ENCODE assay signal across 24 mouse cellular contexts in genomic region chr4:32881001-32881400, GRCm38 (mm10).
DNase-seq lines count a peak whose midpoint lies in the region; ATAC-seq lines count a peak whose summit lies in the region.
"Had no signal": no experiment of that assay in that cellular context is flagged by ENCODE, and none has a peak within 500 bp of the region (broad histone marks: within the 10 kb centered on the region; RNA-seq: fewer than 3 reads in every experiment).

No protein-coding gene starts in this region.

- H3K4me1 ChIP-seq in kidney, embryonic 16.5 days (ENCODE audit: insufficient read depth, low read length): 0 out of 2 replicates have a peak, but pooled peaks cover 4% of the 10 kb centered on the region
- no peaks in the 10 kb centered on the region for H3K4me1 ChIP-seq in kidney, embryonic 14.5 days (ENCODE audit: control insufficient read depth, insufficient read depth, low read length)
- peaks cover 44% of the 10 kb centered on the region for H3K4me1 ChIP-seq in limb, embryonic 10.5 days
- H3K4me1 ChIP-seq: embryonic facial prominence, embryonic 15.5 days; heart, embryonic 15.5 days had no signal

- no peak overlapping the region for H3K4me3 ChIP-seq in kidney, embryonic 16.5 days (ENCODE audit: low read length)
- no peak overlapping the region for H3K4me3 ChIP-seq in kidney, embryonic 14.5 days (ENCODE audit: low read length)
- H3K4me3 ChIP-seq in limb, embryonic 10.5 days: no peak overlapping the region
- H3K4me3 ChIP-seq: embryonic facial prominence, embryonic 12.5 days; embryonic facial prominence, embryonic 15.5 days; heart, embryonic 12.5 days; heart, embryonic 15.5 days had no signal

- no peak overlapping the region for H3K9ac ChIP-seq in kidney, embryonic 16.5 days (replicated peaks; ENCODE audit: low read length)
- H3K9ac ChIP-seq in kidney, embryonic 14.5 days (ENCODE audit: low read depth, low read length): no peak overlapping the region
- H3K9ac ChIP-seq: embryonic facial prominence, embryonic 12.5 days; embryonic facial prominence, embryonic 15.5 days; forebrain, postnatal 0 days; heart, embryonic 12.5 days; heart, embryonic 15.5 days; hindbrain, embryonic 14.5 days had no signal

- H3K9me3 ChIP-seq in kidney, embryonic 16.5 days (ENCODE audit: low read length): no peaks in the 10 kb centered on the region
- no peaks in the 10 kb centered on the region for H3K9me3 ChIP-seq in kidney, embryonic 14.5 days (ENCODE audit: control insufficient read depth, low read length)
- H3K9me3 ChIP-seq in limb, embryonic 10.5 days (replicated peaks): no peaks in the 10 kb centered on the region
- H3K9me3 ChIP-seq: embryonic facial prominence, embryonic 12.5 days; embryonic facial prominence, embryonic 15.5 days; heart, embryonic 12.5 days; heart, embryonic 15.5 days had no signal

- no peaks in the 10 kb centered on the region for H3K36me3 ChIP-seq in kidney, embryonic 16.5 days (ENCODE audit: insufficient read depth, low read length)
- H3K36me3 ChIP-seq in kidney, embryonic 14.5 days (ENCODE audit: control insufficient read depth, insufficient read depth, low read length): no peaks in the 10 kb centered on the region
- H3K36me3 ChIP-seq in limb, embryonic 10.5 days: no peaks in the 10 kb centered on the region
- H3K36me3 ChIP-seq: embryonic facial prominence, embryonic 12.5 days; embryonic facial prominence, embryonic 15.5 days; heart, embryonic 12.5 days; heart, embryonic 15.5 days had no signal

- peak; percentile 53 for ATAC-seq in kidney, embryonic 16.5 days (ENCODE audit: low FRiP score, low TSS enrichment)
- no peak for ATAC-seq in kidney, embryonic 14.5 days (ENCODE audit: low FRiP score, low TSS enrichment)
- ATAC-seq: CD4-positive, CD25-positive, alpha-beta regulatory T cell, adult 4 months; forebrain, embryonic 14.5 days; forebrain, postnatal 0 days had no signal

- no peak overlapping the region for H3K27ac ChIP-seq in kidney, embryonic 16.5 days (ENCODE audit: low read length)
- H3K27ac ChIP-seq in kidney, embryonic 14.5 days (ENCODE audit: low read depth, low read length): no peak overlapping the region
- H3K27ac ChIP-seq in limb, embryonic 10.5 days: peak overlapping the region; percentile 17; the same call in 1 of the 2 replicates
- H3K27ac ChIP-seq: embryonic facial prominence, embryonic 12.5 days; embryonic facial prominence, embryonic 15.5 days; heart, embryonic 15.5 days; hindbrain, embryonic 14.5 days had no signal

- DNase-seq in kidney, adult 8-10 months: peak; percentile 23 to 28
- DNase-seq in kidney, postnatal 25 days: no peak
- DNase-seq in limb, embryonic 10.5 days (ENCODE audit: low spot score): no peak
- no peak for DNase-seq in heart, postnatal 4 days
- DNase-seq: adrenal gland, adult 2 months; adrenal gland, postnatal 14 days; cerebellum, adult 11 months; cerebellum, adult 2 months; cerebellum, adult 9-11 months; cerebellum, postnatal 25 days; forebrain, postnatal 0 days; gastrocnemius, postnatal 25 days; heart, adult 18-20 months; heart, postnatal 10 days; heart, postnatal 36 days had no signal

- H3K27me3 ChIP-seq in kidney, embryonic 16.5 days (ENCODE audit: insufficient read depth, low read length): no peaks in the 10 kb centered on the region
- no peaks in the 10 kb centered on the region for H3K27me3 ChIP-seq in kidney, embryonic 14.5 days (ENCODE audit: control insufficient read depth, insufficient read depth, low read length)
- no peaks in the 10 kb centered on the region for H3K27me3 ChIP-seq in limb, embryonic 10.5 days (ENCODE audit: low read depth, poor library complexity, severe bottlenecking)
- H3K27me3 ChIP-seq: embryonic facial prominence, embryonic 12.5 days; embryonic facial prominence, embryonic 15.5 days; heart, embryonic 12.5 days had no signal

- 59% methylated on average over 4 of the region's 4 CpGs for WGBS in kidney, embryonic 16.5 days
- WGBS in kidney, embryonic 14.5 days: 65% methylated on average over 4 of the region's 4 CpGs
- WGBS in limb, embryonic 10.5 days: 81% methylated on average over 4 of the region's 4 CpGs

- no peak overlapping the region for H3K4me2 ChIP-seq in kidney, embryonic 16.5 days (replicated peaks; ENCODE audit: low read depth, low read length)
- no peak overlapping the region for H3K4me2 ChIP-seq in kidney, embryonic 14.5 days (replicated peaks; ENCODE audit: low read depth, low read length)
- H3K4me2 ChIP-seq: embryonic facial prominence, embryonic 12.5 days; embryonic facial prominence, embryonic 15.5 days; heart, embryonic 12.5 days; heart, embryonic 15.5 days; hindbrain, embryonic 14.5 days had no signal

Comparison
In these comparisons a context has a peak if more than half of its experiments do, and no peak if none do; other contexts are left out.
1. DNase-seq: peak in kidney, adult 8-10 months (2 of 2); none in kidney, postnatal 25 days (0 of 2), limb, embryonic 10.5 days (single experiment) and heart, postnatal 4 days (single experiment).